Mouse (Mus musculus): Measurements from ENCODE around the gene Mon1b.

The Mon1b gene

DNA sequence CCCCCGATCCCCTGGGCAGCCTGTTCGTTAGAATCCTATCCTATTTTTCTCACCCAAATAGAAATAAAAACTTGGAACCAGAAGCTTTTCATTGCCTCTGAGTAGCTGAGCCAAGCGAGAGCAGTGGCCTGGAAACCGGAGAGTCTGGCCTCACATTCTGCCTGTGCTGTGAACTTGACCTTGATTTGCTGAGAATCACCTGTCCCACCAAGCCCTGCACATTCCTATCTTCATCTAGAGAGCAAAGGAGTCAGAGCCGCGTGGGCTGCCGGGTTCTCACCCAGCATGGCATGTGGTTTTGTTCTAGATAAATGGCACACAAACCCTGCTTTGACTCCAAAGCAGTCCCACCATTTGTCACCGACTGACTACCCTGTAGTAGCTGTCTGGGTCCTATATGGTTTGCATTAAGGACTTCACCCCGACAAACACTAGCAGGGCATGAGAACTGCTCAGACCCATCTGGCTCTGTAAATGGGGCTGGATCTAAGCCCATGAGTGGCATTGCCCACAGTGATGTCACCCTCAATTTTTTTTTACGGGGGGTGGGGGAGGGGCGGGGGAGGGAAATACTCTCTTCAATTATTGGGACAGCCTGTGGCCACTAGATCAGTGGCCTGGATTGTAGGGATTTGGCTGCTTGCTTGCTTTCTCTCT is 37.3 kb downstream of the Mon1b start:
- no peak for DNase-seq (ENCODE audit: extremely low spot score, low read depth, low spot score)

DNA sequence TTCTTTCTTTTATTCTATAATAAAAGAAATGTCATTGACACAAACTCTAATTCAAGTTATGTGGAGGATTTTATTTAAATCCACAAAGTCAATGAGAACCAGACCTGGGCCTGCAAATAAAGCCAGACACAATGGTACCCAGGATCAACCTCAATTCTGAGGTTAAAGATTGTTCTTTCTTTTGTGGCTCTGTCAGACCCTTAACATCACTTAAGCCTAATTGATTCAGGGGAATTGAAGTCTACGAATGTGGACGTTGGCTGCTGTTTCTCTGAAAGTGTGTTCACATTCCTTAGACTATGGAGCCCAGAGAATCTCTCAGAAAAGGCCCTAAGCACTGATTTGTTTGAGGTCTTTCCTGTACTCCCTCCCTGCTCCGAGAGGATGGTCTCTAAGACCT is 37.9 kb downstream of the Mon1b start:
- DNase-seq (ENCODE audit: extremely low spot score, low read depth, low spot score): no peak

GRCm38 (mm10) chr8:113674611-113675010 is 39.2 kb downstream of the Mon1b start:
- no peak for DNase-seq (ENCODE audit: extremely low spot score, low read depth, low spot score)

DNA sequence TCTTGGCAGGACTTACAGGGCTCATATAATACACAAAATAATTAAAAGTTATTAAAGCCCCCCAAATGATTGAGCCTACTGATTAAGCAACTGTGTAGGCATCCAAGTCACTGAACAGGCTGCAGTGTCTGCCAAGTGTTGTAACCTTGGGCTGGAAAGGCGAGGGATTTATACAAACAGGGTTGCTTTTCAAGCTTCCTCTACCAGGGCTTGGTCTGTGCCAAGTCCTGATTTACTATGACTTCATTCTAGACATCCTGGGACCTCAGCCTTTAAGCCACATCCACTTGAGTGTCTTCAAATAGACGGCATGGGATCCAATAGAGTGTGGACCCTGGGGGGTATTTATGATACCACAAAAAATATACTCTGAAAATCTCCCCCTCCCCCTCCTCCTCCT is 39.9 kb downstream of the Mon1b start:
- DNase-seq (ENCODE audit: extremely low spot score, low read depth, low spot score): no peak

GRCm38 (mm10) chr8:113676811-113677210 is 41.4 kb downstream of the Mon1b start:
- DNase-seq (ENCODE audit: extremely low spot score, low read depth, low spot score): no peak

DNA sequence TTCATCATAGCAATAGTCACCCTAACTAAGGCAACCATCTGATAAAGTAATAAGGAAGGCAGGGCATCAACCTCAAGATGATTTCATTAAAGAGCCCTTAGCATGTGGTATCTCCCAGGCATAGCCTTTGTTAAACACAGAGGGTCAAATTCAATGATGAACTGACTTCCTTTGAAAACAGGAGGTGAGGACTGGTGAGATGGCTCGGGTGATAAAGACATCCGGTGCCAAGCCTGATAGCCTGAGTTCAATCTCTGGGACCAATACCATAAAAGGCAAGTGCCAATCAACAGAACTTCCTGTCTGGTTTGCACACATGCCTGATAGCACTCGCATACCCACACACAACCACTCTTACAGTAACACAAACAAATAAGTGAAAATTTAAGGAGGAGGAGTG is 44.0 kb downstream of the Mon1b start:
- DNase-seq (ENCODE audit: extremely low spot score, low read depth, low spot score): no peak

DNA sequence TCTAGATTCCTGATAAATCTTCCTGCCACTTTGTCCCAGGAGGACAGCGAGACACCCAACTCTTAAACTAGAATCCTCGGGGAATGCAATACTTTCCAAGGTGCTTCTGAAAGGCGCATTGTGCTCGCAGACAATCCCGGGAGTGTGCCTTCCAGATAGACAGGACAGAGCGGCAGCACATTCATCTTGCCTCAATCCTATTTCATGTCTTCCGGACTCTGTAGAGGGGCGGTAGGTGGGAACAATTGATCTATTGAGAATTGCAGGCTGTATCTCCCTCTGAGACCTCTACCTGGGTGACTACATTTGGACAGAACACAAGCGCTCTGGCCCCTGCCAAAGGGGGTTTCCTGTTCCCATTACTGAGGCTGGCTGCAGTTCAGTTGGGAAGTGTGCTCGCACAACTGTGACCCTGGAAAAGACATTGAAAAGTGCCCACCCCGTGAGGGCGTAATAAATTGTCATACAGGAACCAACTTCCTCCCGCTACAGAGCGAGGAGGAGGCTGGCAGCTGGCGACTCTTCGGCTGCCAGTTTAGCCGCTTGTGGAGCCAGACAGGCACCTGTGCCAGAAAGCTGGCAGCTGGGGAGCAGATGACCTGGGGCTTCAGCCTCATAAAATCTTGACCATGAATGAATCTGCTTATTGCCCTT is 52.6 kb downstream of the Mon1b start:
- DNase-seq (ENCODE audit: extremely low spot score, low read depth, low spot score): no peak

- no peak for DNase-seq (ENCODE audit: extremely low spot score, low read depth, low spot score)
These were observed 53.1 kb downstream of the Mon1b start for GRCm38 (mm10) chr8:113688543-113688915.

GRCm38 (mm10) chr8:113691622-113692343 is 56.4 kb downstream of the Mon1b start:
- DNase-seq (ENCODE audit: extremely low spot score, low read depth, low spot score): no peak
